Mouse (Mus musculus) retina, adult 2 months (tissue): ENCODE measurements around the gene Map3k1.

Experiments
- DNase-seq: peaks from one replicate; pipeline ENCODE4 v3.0.0-alpha.2; 2012; ENCODE audit warnings: low read depth, low spot score

The Map3k1 gene

GRCm38 (mm10) chr13:111812647-111813046, 3.9 kb upstream of the Map3k1 start:
- DNase-seq, result no peak

DNA sequence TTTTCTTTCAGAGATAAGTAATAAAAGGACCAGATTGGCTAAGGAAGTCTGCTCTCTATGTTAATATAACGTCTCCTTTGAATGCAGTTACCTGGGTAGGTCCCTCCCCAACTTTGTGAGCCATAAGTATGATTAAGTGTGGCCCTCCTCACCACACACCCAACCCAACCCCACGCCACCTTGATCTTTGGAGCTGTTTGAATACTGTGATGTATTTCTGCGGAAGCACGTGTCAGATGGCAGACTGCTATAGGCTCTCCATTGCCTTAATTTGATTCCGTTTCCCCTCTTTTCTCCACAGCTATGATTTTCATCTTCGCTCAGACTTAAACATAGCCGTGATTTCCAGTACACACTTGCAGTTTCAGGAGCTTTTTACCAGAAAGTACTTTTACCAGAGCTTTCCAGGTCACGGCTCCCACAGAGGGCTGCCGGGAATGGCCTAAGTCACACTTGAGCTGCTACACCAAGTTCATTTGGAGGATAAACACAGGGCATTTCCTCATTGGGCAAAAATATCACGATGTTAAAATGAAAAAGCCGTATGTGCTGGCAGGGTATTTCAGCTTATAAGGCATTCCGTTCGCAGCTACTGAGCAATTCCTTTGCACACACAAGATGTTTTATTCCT, 2.3 kb upstream of the Map3k1 start:
- no peak for DNase-seq

- no peak for DNase-seq
Observed at GRCm38 (mm10) chr13:111809466-111810228, 854 bp upstream of the Map3k1 start.

DNA sequence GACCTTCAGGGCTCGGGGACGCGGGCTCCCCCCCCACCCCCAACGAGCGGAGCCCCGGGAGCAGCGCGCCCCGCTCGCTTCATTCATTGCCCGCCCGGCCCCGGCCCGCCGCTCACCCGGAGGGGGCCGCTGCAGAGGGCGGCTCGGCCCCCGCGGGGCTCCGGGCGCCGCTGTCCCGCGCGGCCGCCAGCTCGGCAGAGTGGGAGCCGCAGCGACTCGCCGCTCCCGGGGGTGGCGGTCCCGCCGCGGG, 481 bp downstream of the Map3k1 start:
- no peak for DNase-seq

- DNase-seq, result no peak
Observed at GRCm38 (mm10) chr13:111807596-111808386, 1.0 kb downstream of the Map3k1 start.

GRCm38 (mm10) chr13:111807105-111807595, 1.6 kb downstream of the Map3k1 start:
- no peak for DNase-seq

DNA sequence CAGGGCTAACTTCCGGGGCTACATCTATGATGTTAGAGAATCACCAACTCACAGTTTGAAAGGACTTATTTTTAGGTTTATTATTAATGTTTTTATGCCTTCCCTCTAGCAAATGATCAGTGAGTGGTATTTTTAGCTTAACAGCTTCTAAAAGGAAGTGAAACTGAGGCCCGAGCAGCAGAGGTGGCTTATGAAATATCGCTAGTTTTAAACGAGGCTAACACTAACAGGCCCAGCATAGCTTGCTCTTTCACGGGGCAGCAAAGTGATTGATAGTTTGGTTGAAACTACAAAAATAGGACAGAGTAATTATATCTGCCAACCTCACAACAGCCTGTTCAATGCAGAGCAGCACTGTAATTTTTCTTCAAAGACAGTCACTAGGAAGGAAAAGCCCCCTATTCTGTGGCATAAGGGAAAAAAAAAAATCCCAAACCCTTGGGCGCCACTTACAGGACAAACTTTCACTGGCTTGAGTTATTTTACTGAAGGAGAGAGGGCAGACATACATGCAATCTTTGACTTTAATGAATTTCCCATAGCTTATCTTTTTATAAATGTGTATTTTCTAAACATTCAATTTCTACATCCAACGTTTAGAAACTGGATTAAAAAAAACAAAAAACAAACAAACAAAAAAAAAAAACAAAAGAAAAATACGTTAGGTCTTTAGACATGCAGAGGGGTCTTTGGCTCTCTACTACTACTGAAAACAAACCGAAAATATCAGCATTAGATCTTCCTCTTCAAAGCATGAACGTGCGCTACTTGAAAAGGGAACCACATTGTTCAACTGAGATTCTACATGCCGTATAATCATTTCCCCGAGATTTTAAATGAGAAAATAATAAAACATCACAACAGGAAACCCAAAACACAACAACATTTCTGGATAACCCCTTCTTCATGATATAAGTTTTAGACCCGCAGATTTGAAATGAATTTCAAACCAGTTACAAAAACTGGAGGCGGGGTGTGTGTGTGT, 2.8 kb downstream of the Map3k1 start:
- DNase-seq, result no peak

- DNase-seq, result no peak
Observed at GRCm38 (mm10) chr13:111804951-111805673, 3.7 kb downstream of the Map3k1 start.

- no peak for DNase-seq
Observed at GRCm38 (mm10) chr13:111804189-111804588, 4.6 kb downstream of the Map3k1 start.

GRCm38 (mm10) chr13:111803506-111803905, 5.3 kb downstream of the Map3k1 start:
- DNase-seq, result no peak

GRCm38 (mm10) chr13:111802900-111803299, 5.9 kb downstream of the Map3k1 start:
- DNase-seq, result no peak

DNA sequence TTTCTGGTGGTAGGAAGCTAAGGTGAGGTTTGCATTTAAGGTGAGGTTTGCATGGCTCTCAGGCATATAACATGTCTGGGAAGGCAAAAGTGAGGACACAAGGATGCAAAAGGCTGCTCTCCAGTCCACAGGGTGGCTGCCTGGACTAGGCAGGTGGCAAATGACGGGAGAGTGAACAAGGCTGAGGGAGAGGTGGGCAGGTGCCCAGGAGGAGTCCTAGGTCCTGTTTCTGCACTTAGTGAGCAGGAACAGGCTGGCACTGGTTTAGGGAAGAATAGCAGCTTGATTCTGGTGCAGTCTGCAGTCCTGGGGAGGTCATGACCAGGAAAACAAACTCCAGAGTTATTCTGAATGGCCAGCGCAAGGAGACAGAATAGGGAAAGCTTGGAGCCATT, 6.5 kb downstream of the Map3k1 start:
- DNase-seq, result no peak

- no peak for DNase-seq
Observed at GRCm38 (mm10) chr13:111801662-111802270, 7.0 kb downstream of the Map3k1 start.

GRCm38 (mm10) chr13:111800866-111801265, 7.9 kb downstream of the Map3k1 start:
- DNase-seq, result no peak

DNA sequence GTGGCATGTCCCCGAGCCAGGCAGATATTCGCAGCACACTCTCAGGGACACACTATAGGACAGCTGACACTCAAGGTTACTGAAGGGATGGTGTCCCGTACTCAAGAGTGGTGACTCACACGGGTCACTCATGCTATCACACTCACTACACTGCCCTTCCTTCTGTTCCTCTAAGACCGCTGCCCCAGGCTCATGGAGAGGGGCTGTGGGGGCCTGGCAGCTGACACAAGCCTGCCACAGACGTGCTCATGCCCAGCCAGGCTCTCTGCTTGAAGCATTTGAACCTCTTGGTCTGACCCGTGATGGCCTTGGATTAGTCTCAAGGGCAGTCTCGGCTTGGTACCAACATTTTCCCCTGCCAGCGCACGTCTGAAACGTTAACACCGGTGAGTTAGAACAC, 10.7 kb downstream of the Map3k1 start:
- no peak for DNase-seq

DNA sequence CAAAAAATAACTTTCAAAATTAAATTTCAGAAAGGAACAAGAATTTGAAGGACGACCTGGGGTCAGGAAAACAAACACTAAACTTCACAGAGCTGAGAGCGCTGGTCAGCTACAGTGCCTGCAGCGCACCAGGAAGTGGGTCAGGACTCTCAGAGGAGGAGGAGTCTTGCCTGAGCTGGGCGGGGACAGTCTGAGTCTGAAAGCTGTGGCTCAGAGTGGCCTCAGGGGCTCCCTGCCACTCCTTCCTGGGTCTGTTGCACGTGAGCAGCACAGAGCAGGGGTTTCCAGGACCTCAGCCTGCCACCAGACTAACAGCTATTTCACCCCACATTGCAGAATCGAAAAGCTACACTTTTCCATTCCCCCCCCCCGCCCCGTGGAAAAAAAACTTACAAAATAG, 11.8 kb downstream of the Map3k1 start:
- no peak for DNase-seq

DNA sequence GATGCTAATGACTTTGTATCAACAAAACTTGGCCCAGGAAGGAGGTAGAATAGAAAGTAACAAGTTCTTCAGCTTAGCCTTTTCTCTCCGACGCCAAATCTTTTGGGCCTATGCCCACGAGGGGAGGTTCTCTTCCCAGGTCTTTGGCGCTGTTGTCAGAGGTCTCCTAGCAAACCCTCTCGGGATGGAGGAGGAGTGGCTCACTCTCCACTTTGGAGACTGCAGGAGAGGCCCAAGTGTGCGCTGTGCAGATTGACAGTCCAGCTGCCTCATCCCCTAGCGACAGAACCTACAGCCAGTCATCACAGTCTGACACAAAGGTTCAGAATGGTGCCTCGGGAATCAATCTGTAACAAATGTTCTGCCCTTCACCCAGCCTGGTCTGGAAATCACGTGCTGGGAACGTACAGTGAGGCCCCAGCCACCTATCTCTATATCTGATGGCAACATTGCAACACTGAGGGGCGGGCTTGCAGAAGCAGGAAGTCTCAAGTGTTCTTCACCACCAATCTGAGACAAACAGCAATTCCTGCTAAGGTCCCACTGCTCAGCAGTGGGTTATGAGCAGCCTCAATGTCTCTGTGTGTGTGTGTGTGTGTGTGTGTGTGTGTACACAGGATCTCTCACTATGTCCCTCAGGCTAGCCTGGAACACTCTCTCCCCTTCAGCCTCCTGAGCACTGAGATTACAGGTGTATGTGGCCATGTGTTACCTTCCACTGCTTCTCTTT, 12.4 kb downstream of the Map3k1 start:
- no peak for DNase-seq

GRCm38 (mm10) chr13:111792975-111793287, 15.9 kb downstream of the Map3k1 start:
- DNase-seq, result no peak

DNA sequence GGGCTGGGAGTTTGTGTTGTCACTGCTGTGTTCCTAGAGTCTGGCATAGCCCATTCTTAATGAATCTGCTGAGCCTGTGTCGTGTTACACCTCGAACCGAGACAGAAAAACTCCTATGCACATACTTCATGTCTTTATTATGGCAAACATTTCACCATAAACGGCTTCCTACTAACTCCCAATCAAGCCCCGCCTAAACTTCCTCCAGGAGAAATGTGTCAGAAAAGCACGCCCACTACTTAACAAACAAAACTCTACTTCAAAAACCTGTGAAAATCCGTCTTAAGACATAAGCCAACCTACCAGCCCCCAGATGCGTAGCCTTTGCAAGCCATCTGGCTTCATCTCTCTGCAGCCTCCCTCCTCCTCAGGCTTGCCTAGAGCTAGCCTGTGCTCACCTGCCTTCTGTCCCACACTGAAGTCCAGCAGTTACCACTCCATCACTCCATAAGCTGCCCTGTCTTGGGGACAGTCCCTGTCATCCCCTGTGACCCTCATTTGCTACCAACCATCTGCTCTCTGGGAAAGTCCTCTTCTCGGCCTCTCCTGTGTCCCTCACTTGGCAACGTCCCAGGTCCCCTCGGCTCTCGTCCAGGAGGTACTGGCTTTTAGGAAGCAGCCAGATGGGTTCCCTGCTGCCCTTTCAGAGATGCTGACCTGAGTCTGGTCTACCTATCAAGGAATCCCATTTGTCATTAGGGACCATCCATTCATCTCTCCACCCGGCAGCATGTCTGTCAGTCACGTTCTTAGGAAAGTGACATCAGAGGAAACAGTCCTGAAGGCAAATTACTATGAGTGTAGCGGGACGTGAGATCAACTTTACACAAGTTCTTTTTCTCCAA, 16.4 kb downstream of the Map3k1 start:
- no peak for DNase-seq
